Comparison of ENCODE assay signal across 9 mouse cellular contexts in genomic region chr9:99675714-99676113, GRCm38 (mm10).
"Had no signal": no experiment of that assay in that cellular context is flagged by ENCODE, and none has a peak within 500 bp of the region (broad histone marks: within the 10 kb centered on the region; RNA-seq: fewer than 3 reads in every experiment).

No protein-coding gene starts in this region.

- DNase-seq: gastrocnemius, adult 2 months; gastrocnemius, postnatal 10 days; gastrocnemius, postnatal 25 days; heart, adult 18-20 months; heart, postnatal 10 days; heart, postnatal 4 days; kidney, postnatal 25 days; liver; liver, embryonic 13.5 days had no signal
